Mouse (Mus musculus) urinary bladder, postnatal 25 days (tissue): ENCODE data around the gene Lipc.
"Not testable (repeated sequence)": the region's sequence is repeated elsewhere in the genome, so short reads cannot be mapped to it uniquely, and the experiment has no call there.

Experiments used
- DNase-seq: peaks from one replicate; pipeline ENCODE4 v3.0.0; 2022; ENCODE audit warnings: low spot score

Gene Lipc

DNA sequence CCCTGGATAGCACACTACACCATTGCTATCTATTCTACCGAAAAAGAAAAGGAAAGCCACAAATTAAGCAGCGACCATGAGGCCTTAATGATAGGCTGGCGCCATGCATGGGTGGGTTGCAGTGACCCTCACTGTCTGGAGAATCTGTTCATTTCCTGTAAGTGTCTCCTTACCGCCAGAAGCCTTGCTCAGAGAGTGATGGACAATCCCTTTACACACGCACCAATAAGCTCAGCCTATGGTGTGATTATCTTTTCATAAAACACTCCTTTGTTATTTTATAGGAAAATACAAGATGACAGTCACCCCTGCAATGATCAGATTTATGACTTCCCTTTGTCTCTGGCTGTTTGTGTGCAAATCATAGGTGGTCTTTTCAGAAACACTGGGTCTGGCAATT lies 92.8 kb downstream of the Lipc start:
- no peak for DNase-seq

DNA sequence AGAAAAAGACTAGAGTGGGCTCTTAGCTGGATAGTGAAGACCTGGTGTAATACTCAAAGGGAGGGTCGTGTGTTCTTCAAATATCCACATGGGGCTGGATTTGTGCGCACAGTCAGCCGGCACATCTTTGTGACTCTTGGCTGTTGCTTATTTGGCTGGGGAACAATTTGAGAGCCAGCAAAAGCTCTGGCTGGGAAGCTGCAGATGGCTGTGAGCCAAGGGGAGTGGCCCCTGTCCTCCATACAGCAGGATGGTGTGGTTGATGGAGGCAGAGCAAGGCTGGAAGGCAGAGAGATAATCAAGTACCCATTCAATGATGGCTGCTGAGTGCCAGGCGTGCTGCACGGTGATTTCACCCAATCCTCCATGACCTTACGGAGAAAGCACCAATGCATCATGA lies 96.2 kb downstream of the Lipc start:
- no peak for DNase-seq

DNA sequence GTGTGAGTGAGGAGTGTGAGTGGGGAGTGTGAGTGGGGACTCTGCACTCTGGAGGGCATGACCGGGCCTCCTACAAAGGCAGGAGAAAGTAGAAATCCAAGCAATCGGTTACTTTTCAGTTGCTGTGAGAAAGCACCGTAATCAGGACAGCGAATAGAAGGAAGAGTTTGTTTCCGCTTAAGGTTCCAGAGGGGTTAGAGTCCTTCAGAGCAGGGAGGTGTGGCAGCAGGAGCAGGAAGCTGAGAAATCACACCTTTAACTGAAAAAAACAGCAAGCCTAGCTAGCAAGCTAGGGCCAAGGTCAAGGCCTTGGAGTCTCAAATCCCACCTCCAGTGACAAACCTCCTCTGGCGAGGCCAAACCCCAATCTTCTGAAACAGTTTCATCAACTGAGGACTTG lies 97.1 kb downstream of the Lipc start:
- DNase-seq: no peak

DNA sequence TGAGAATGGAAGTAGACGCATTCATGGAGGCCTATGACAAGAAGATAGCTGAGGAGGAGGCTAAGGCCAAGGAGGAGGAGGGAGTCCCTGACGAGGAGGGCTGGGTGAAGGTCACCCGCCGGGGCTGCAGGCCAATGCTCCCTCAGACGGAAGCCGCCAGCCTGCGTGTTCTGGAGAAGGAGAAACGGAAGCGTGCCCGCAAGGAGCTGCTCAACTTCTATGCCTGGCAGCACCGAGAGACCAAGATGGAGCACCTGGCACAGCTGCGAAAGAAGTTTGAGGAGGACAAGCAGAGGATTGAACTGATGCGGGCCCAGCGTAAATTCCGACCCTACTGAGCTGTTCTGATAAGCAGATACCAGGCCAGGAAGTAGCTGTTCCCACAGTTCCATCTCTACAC lies 98.9 kb downstream of the Lipc start:
- DNase-seq: not testable (repeated sequence)

DNA sequence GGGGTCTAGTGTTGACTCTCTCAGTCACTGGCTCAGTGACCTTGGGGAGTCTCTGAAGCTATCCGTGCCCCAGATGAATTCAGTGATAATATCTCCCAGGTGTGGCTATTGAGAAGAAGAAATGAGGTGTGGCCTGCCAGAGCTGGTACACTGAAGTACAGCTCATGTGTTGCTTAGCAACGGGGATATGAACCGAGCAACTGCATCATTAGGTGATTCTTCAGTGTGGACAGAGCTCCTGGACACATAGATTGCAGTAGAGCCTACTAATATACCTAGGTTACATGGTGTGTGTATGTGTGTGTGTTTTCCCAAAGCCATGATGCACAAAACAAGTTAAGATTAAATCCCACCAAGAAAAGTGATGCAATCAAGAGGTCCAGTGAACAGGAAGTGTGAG lies 100.5 kb downstream of the Lipc start:
- DNase-seq: no peak

DNA sequence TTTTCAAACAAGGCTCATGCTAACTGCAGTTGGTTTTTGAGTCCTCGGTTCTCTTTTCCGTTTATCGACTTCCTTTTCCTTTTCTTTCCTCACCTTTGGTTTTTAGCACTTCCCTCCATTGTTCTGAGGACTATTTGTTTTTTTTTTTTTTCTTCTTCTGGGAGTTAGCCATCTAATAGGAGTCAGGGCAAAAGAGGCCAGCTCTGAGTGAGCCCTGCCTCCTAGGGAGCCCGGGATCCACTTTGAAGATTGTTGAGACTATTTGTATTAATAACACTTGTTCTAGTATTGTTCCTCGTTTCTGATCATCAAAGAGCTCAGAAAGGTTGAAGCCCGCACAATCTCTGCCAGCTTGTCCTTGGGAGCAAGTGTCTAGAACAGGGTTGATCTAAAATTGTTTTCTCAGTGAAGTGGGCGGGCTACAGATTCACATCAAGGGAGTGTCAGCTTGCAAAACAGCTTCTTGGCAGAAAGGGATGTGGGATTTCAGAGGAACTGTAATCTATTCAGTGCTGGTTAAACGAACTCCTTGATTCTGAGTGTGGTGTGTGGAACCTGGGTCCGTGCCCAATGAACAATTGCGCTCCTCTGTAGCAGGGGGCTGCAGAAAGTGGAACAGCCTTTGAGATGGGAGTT lies 103.8 kb downstream of the Lipc start:
- no peak for DNase-seq

DNA sequence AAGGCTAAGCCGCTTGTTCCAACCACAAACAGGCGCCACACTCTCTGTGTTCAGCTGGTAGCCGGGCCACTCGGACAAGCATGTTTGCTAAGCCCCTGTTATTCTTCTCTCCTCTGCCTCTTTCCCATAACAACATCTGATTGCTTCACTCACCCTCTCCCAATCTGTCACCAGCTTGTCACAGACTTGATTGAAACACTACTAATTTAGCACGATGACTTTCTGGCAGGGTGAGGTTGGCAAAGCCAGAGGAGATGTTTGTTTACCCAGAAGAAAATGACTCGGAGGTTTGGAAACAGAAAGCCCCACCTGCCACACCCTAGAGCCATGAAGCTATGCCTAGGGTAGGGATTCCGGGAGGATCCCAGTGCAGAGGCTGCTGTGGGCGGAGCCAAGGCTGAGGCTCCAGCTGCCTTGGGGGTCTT lies 104.4 kb downstream of the Lipc start:
- no peak for DNase-seq

DNA sequence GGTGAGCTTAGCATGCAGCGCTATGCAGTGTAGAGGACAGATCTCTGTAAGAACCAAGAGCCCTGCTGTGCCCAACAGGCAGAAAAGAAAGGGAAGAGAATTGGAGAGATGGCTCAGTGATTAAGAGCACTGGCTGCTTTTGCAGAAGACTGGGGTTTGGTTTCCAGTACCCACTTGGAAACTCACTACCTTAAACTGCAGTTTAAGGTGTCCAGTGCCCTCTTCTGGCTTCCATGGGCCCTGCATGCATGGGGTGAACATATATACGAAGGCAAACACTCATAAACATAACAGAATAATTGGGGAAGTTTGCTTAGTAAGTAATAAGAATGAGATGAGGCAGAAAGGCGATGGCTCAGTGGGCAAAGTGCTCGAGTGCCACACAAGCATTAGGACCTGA lies 108.8 kb downstream of the Lipc start:
- DNase-seq: no peak

DNA sequence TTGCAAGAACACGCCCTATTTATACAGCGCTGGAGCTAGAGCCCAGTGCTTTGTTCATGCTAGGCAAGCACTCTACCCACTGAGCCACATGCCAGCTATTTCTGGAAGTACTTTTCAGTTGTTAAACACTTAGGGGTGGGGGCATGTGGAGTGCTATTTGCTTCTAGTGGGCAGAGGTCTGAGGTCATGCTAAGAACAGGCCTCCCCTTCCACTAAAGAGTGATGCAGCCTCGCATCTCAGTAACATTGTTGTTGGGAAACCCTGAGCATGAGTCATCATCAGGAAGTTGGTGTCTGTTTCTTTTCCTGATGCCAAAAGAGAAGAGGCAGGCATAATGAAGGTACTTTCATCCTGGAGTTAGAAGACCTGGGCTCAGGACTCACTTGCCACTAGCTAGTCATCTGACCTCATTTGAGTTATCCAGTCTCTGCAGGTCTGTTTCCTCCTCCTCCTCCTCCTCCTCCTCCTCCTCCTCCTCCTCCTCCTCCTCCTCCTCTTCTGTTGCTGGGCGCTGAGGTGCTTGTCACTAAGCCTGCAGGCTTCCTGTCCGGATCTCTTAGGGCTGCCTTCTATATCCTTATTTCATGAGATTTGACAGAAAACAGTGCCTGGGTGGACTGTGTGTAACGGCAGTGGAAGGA lies 109.6 kb downstream of the Lipc start:
- DNase-seq: no peak

DNA sequence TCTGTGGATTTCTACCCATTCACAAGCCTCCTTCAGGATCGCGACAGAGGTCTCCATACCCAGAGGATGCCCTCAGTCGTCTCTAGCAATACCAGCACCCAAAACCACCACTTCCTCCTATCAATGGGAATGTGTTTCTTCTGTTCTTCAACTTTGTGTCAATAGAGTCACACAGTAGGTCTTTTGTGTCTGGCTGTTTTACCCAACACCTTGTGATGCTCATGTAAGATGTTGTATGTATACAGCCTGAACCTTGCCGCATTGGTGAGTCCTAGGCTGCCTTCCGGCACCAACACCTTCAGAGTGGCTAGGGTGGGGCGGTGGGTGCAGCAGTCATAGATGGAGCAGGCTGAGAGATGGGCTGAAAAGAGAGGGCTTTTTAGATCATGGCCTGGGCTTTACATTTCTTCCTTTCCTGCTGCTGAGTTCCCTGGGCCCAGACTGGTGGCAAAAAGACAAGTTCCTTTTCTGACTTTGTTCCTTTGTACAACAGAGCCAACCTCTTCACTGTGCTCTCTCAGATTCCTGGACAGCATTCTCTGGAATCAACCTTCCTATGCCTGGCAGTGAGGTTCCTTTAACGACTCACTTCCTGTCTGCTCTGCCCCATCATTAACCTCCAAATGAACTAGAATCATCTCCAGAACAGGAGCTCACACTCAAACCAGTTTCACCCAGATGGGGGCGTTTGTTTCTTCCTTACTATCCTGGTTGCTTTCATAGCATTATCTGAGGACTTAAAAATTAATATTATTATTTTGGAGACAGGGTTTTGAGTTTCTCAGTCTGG lies 110.4 kb downstream of the Lipc start:
- no peak for DNase-seq

DNA sequence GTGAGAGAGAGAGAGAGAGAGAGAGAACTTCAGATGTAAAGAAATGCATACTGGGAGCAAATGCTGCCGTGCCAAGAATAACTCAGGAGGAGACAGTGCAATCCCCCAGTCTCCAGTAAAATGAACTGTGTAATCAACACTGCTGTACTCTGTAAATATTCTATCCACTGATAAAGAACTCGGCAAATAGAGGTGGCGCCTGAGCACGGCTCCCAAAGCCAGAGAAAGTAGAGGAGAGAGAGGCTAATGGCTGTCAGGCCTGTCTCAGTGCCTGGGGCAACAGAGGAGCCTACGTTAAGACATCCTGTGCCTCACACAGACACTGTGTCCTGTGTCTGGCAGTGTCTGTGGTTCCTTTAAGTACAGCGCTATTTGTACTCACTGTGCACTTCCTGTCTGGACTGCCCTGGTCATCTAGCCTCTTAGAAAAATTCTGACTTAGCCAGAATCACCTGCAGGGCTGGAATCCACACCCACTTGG lies 111.1 kb downstream of the Lipc start:
- DNase-seq: no peak

DNA sequence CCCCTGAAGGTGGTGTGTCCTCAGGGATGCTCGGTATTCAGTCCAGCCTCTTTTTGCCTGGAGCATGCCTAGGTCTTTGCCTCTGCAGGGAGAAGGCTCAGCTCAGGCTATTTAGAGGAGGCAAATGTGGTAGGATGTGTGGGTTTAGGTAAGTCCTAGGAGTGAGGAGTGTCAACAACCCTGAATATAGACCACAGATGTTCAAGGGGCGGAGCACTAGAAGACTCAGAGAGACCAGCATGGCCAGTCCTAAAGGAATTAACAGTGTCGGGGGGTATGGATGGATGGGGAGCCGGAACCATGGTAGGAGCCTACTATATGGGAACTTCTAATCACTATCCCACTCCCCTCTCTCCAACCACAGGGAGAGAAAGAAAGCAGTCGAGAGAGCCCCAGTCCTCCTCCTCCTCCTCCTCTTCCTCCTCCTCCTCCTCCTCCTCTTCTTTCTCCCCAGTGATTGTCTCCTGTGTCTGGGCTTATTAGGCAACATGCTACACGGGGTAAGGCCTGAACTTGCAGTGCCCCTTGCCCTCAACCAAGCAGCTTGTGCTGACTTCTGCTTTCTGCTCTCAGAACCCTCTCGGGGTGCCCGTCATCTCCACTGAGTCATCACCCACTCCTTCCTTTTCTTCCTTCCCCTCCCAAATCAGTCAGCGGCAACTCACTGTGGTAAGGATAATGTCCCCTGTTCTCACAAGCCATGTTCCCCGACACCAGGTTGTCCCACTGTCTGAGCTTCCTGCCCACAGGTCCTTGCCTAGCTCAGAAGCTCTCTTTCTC lies 113.7 kb downstream of the Lipc start:
- DNase-seq: no peak

DNA sequence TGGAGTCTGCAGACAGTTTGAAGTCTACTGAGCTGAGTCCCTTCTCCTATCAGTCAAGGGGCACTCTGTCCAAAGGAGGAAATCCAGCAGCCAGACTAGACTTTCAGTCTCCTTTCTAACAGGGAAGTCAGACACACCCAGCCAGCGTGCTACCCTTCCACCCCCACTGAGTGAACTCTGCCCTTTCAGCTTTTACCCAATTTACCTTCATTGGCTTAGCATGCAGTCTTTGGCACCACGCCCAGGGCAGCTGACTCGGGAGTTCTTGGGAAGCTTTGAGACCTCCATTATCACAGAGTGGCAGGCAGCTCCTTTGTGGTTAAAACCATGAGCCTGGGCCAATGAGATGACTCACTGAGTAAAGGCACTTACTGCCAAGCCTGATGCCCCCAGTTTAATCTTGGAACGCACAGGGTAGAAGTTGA lies 117.3 kb downstream of the Lipc start:
- peak; percentile 72 for DNase-seq

DNA sequence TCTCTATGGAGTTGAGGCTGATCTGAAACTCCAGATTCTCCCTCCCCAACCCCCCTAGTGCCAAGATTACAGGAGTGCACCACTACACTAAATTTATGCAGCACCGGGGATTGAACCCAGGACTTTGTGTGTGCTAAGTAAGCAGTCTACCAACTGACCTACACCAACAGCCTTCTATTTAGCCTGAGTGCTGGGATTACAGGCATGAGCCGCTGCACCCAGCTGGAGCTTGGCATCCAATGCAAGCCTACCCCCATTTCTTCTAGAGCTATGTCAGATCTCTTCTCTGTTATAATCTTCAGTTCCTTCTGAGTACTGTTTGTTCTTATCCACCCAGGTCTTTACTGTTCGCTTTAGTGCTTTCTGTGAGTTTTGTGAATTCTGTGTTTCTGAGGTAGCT lies 117.8 kb downstream of the Lipc start:
- no peak for DNase-seq

DNA sequence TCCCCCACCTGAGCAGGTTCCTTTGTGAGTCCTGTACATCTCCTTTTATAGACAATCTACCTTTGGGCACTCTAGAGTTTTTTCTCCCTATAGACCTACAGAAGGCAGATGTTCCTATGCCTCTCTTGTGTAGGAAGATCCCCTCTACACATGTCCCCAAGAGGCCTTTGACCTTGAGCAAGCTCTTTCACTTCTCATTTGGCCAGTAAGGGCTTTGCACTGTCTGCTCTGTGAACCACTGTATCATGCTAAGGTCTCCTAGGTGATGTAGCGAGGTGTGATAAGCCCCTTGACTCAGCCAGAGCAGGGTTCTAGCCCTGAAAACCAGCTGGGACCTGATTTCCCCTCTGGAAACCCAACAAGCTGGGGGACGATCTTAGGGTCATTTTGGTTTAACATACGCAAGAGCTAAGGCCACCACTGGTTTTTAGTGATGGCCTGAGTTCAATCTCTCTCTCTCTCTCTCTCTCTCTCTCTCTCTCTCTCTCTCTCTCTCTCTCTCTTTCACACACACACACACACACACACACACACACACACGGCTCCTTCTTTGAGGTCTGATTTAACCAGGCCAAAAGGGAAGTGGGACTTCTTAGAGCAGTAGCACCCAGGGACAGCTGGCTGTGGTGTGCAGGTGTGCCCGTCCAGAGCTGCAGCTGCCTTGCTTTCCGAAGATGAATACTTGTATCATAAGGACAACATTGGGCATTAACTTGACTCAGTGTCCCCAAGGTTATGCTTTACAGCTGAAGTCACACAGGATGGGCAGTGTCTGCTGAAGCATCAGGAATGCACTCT lies 118.7 kb downstream of the Lipc start:
- no peak for DNase-seq

DNA sequence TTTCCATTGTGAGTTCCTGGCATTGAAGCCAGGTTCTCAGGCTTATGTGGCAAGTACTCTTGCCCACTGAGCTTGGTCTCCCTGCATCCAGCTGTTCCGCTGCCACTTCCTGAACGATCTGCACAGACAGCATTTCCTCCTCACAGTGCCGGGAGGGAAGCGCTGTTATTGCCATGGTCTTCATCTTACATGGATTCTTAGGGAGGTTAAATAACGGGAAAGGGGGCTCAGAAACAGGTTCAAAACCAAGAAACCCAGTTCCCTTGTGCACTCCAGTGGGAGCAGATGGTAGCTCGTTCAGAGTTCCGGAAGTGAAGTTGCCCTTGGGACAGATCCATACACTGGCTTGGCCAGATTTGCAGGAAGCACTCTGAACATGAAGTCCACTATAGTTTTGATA lies 119.8 kb downstream of the Lipc start:
- DNase-seq: no peak

DNA sequence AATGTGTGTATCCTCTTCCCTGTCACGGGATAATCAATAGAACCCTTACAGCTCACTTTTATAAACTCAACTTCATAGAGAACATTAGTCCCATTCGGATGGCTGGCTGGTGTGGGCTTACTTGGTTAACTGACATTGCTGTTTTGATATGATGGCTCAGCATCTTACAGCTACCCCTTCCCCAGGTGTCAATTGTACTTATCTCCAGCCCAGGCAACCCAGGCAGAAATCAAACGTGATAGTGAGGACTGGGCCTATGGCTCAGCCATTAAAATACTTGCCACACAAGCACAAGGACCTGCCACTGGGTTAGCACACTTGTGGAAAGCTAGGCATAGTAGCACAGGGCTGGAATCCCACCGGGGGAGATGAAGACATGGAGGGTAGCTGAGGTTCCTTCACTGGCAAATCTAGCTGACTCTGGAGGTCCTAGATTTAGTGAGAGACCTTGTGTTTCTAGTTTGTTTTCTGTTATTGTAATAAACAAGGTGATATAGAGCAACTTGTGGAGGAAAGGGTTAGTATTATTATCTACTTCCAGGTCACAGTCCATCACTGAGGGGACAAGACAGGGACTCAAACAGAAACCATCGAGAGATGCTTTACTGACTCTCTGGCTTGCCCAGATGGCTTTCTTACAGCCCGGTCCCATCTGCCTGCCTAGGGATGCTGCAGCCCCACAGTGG lies 121.0 kb downstream of the Lipc start:
- no peak for DNase-seq

DNA sequence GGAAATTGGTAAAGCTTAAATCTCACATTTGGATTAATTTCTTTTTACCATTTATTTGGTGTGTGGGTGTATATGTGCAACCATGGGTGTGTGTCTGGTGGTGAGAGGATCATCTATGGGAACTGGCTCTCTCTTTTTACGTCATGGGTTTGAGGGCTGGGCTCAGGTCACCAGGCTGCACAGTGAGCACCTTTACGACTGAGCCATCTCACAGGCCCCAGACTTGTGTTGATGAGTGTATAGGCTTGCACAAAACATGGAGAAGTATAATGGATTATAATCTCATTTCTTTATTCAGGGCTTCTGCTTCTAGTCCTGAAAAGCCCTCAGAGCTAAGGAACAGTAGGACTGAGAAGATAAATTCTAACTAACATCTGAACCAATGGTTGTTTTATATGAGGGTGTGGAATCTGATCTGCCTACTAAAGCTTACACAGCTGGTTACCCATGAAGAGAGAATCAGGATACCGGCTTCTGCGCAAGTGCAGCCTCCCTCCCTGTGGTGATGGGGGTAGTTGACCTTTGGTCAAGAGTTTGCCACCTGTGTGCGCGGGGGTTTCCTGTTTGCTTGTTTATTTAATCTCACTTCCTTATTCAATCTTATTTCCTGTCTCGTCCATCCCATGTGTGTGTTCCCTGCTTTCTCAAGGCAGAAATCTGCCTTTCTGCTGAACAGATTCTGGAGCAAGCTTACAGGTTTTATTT lies 122.1 kb downstream of the Lipc start:
- no peak for DNase-seq

DNA sequence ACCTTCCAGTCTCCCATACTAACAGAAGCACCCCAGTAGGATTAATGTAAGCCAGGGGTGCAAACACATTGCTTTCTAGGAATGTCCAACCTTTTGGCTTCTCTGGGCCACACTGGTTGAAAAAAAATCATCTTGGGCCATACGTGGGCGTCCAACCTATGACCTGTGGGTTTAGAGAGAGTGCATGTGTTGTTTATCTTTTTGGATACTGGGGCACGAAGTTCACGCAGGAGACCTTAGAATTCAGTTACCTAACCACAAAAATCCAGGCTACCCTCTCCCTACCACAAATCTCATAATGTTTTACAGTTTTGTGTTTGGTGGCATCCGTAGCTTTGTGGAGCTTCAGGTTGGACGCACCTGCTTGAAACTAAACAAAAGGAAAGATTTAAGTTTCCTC lies 124.1 kb downstream of the Lipc start:
- no peak for DNase-seq

DNA sequence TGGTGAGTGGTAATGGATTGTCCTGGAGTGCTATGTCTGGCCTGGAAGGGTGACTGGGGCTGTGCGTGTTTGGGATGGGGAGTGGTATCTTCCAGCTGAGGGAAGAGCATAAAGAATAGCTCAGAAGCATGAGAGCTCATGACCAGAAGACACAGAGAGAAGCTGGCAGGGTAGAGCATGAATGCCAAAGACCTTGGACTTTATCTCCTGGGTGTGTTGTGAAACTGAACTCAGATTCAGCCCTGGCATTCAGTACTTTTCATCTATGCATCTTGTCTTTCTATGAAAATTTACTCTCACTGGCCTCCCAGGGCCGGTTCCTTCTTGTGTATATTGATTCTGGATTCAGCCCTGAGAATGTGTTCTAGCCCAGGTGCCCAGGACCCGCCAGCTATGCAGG lies 127.9 kb downstream of the Lipc start:
- DNase-seq: no peak
